Mouse (Mus musculus): ENCODE results near the gene Itgb5.

DNA sequence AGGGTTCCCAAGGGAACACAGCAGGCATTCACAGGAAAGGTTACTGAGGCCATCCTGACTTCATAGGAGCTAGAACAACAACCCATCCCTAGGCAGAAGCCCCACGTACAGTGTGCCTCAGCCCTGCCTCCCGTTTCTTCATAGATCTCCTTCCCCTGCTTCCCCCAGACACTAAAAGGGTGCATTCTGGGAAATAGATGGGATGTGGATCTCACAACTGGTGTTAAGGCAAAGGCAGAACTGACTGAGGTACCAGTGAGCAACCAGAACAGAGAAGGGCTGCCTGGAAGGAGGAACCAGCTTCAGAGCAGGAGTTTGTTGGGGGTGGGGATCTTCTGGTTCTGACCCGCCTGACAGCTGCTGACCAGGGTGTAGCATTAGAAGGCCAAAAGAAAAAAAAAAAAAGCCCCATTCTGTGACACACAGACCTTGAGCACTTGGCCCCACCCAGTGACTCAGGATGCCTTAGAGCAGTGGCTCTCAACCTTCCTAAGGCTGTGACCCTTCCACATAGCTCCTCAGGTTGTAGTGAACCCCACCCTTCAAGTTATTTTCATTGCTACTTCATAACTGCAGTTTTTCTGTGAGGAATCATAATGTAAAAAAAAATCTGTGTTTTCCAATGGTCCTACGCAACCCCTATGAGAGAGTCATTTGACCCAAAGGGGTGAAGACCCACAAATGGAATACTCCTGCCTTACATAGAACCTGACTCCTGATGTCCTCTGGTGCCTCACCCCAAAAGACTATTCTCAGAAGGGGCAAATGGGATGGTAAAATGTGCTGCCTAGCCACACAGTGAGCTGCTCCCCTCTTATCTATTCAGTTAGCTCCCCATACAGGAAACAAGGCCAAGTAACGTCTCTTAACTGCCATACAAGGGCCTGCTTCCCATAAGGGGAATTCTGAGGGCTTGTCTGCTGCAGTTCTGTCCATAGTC, 47.4 kb upstream of the Itgb5 start:
- TF ChIP-seq GATA1 (IDR thresholded peaks at IDR 0.05; ENCODE audit: low read length) = no peak
- no peak for TF ChIP-seq TAL1 (IDR thresholded peaks at IDR 0.05; ENCODE audit: low read length)

All from erythroblast, embryonic 14.5 days (primary cell).